Mouse (Mus musculus) ovary, postnatal 36 days (tissue): Measurements from ENCODE around the gene 4932438A13Rik.

Experiments used
- DNase-seq: peaks from one replicate; pipeline ENCODE4 v3.0.0; 2022; ENCODE audit warnings: low spot score, mixed read lengths

The 4932438A13Rik gene

GRCm38 (mm10) chr3:36862721-36863275 lies at the start of gene 4932438A13Rik:
4932438A13Rik (plus strand) TSS chr3:36863104.
- DNase-seq: peak; percentile 99

DNA sequence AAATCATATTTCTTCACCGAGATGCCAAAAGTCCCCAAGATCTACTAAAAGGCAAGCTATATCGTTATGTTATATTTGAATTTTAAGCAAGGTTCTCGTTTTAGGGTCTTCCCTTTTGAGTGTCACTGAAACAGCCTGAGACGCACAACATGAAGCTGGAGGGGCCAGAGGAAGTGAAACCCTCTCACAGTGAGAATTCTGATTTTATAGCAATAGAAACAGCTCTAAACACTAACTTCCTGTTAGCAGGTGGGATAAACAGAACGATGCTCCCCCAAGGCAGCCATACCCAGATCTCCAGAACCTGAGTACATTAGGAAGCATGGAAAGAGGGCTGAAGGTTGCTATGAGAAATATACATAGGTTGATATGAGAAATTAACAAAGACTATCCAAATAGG lies 46.3 kb upstream of the 4932438A13Rik start:
- no peak for DNase-seq

DNA sequence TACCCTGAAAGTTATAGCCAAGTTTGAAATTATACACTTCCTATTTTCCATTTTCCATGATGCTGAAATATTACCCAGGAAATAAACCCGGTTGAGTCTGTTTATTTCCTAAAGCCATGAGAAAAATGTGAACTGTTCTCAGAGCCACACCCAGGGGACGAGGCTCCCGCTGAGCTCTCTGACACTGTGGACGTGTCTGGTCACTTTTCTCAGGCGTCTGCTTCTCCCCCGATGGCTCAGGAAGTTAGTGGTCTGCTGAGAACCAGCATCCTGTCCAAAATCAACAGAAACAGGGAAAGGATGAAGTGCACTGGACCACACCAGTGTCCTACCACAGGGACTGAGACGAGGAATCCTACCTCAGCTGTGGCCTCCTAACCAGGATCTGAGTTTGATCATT lies 43.5 kb upstream of the 4932438A13Rik start:
- DNase-seq: no peak

DNA sequence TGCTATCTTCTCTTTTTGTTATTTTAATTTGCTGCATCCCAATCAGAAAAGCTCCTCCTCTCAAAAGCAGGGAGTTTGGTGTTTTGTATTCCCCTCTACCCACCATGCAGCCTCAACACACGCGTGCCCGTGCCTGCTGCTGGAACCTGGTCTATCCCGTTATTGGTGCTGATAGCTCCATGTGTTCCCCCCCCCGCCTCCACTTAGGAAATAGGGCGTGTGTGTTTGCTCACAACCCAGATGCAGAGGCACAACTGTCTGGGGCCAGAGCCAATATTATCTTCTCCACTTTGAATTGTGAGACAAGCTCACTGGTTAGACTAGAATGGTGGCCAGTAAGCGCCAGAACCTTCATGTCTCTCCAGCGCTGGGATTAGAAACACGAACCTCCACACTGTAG lies 41.9 kb upstream of the 4932438A13Rik start:
- no peak for DNase-seq

DNA sequence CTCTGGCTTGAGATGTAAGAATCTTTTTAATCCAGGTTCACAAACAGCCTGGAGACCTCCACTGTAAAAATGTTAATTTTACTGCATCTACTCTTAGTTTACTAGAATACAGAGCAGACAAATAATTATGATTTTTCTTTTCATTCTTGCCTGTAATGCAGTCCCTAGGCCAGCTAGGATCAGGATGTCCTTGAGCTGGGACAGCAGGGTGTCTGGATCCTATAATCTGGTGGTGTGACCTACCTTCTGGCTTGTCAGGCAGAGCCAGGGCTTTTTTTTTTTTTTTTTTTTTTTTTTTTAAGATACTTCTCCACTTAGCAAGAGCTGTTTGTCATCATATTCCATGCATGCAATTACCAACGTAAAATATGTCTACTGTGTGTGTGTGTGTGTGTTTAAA lies 37.8 kb upstream of the 4932438A13Rik start:
- no peak for DNase-seq

- no peak for DNase-seq
These were observed 37.4 kb upstream of the 4932438A13Rik start for GRCm38 (mm10) chr3:36825554-36825953.

DNA sequence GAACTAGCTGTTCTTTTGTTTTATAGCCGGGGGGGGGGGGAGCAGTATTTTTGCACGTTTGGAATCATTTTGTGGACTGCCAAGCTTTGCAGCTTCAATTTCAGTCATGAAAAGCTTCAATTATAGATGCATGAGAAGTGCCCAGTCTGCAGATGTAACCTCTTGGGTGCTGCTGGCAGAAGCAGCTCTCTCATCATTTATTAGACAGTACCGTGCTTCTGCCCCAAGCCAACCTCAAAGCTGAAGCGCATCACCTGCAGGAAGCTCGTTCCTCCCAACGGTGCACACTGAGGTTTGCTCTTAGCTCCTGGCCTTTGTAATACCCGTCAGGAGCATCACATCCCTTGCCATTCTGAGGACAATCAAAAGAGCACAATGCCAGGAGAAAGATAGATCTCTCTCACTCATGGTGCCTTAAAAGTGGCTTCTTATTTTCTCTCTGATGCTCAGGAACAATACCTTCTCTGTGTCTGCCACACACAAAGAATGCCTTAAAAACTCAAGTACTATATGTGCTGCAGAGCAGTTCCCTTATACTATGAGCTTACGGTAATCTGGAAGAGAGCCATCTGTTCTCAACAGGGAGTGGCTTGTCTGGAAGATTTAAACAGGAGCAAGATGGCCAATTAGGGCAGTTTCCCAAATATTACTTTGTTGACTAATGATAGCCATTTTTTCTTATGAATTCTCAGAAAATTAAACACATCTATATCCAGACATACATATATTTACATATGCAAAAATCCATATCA lies 35.5 kb upstream of the 4932438A13Rik start:
- no peak for DNase-seq

GRCm38 (mm10) chr3:36830218-36830617 lies 32.7 kb upstream of the 4932438A13Rik start:
- no peak for DNase-seq

DNA sequence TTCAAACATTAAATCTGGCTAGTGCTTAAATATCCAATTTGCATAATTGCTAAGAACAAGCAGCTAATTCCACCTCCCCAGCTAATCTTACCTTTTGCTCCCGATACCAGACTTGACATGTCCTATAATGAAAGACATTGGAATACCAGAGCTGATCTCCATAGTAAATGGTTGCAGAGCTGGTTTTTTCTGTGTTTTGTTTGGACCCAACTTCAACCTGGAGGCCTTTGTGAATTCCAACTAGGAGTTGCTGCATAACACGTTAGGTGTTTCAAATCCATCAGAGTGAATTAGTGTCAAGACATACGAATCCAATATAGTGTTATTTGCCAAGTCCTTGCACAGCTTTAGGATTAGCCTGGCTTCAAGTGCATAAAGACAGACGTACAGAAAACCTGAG lies 28.5 kb upstream of the 4932438A13Rik start:
- DNase-seq: no peak

- DNase-seq: no peak
These were observed 28.1 kb upstream of the 4932438A13Rik start for GRCm38 (mm10) chr3:36834832-36835231.

DNA sequence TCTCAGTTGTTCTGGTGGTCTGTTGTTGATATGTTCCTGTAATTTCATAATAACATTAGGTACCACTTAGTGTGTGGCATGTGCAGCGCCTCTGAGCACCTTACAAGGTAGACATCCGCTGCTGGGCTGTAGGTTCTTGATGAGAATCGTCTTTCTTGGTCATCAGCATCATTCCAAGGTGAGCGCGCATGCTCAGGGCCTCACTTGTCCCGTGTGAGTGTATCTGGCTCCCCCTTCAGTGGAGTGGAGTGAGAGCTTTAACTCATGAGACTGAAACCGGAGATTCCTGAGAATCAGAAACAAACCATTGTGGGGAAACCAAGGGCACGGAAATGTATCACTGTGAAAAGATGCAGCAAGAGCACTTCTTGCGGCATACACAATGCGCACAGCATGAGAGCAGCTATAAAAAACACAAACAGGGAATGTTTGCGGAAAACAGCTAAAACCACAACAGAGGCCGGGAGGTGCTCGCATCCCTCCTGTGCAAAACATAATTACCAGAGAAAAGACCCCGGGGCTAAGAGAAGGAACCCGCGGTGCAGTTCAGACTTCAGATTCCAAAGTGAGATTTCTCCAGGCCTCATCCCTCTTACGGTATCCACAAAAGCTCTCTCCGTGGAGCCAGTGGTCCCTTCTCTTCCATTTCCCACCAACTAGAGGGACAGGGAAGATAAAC lies 27.2 kb upstream of the 4932438A13Rik start:
- DNase-seq: no peak

- no peak for DNase-seq
These were observed 26.1 kb upstream of the 4932438A13Rik start for GRCm38 (mm10) chr3:36836833-36837232.

DNA sequence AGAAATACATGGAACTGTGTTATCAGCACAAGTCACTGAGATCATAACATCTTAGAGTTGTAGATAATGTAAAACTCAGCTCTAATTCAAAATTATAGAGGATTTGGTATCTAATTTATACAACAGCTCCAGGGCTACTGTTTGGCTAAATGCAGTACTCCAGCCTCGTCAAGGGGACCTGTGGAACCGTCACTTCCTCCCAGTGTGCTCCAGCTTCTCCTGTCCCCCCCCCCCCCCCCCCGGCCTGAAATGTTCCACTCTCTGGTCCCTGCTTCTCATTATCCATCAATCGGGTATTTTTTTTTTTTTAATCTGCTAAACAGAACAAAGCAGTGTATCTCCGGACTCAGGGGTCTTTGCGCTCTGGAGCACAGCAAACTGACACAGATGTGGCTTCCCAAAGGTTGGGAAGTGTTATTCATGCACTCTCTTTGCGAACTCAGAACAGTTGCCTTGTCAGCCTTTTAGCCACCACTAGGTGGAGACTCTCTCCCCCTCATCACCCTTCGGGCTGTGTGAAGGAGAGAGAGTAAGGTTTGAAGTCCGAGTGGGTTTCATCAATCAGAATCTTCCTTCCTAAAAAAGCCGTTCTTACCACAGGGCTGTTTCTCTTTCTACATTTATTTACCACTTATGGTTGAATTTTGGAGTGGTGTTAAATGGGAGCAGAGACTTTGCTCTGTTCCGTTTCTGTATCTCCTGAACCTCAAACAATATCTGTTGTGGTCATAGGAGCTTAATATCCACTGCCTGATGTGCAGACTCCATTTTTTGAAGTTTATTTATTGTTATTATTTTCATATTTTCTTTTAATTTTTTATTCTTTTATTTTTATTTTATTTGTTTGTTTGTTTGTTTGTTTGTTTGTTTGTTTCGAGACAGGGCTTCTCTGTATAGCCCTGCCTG lies 22.0 kb upstream of the 4932438A13Rik start:
- peak; percentile 32 for DNase-seq

DNA sequence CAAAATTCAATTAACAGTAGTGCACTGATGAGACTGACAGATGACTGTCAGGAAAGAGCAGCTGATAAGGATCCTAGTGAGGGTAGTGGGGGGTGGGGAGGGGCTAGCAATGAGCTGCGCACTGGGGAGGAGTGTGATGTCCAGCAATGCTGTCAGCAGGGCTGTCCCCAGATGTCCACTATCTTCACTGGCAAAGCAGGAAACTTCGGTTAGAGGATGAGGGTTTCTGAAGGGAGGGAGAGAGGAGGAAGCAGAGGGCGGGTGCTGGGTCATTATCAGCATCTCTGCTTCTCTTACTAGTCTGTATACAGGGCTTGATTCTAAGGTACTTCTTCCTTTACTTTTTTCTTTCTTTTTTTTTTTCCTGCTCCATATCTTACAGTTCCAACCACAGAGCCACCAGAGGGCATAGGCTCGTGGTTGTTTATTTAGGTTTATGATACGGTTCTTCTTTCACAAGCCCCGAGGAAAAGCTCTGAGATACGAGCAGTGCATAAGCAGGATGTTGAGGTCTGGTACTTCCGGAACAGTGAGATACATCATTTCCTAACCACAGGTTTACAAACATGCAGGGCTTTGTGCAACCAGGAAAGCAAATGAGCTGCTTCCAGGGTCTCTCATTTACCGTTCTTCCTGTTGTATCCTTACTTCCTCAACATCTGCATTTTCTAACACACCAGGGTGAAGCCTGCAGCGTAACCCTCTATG lies 9.0 kb upstream of the 4932438A13Rik start:
- no peak for DNase-seq

DNA sequence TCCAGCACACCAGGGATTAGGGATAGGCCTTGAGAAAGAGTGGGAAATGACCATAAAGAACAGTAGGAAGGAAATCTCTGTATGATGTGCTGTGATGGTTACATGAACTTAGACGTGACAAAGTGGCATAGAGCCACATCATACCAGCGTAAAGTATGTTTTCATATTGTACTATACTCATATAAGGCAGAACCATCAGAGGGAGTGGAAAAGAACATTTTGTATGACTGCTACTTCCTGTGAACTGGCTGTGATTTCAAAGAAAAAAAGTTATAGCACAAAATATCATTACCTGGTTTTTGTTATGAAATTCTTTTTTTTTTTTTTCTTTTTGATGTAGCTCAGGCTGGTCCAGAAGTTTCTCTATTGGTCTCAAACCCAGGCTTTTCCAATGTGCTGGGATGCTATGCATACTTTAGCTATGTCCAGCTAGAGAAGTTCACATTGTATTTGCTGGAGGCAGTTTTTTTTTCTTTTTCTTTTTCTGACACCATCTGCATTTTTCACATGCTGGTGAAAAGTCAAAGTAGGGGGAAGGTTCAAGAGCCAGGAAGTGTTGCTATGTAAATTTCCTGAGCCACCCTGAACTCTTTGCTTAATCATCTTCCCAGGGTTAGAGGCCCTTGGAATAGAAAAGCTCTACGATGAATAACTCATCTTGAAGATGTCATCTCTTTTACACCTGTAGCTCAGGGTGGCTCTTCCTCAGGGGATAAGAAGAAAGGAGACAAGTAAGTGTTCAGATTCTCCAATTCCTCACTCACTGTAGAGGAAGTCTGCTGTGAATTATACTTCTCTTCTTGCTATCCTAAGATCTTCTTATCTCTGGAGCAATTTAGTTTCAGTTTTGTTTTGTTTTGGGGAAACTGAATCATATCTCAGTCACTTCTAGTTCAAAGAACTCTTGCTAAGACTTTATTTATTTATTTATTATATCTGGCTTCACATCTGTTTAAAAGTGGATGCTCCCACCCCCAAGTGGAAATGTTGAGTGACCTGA lies 1.2 kb upstream of the 4932438A13Rik start:
- no peak for DNase-seq

DNA sequence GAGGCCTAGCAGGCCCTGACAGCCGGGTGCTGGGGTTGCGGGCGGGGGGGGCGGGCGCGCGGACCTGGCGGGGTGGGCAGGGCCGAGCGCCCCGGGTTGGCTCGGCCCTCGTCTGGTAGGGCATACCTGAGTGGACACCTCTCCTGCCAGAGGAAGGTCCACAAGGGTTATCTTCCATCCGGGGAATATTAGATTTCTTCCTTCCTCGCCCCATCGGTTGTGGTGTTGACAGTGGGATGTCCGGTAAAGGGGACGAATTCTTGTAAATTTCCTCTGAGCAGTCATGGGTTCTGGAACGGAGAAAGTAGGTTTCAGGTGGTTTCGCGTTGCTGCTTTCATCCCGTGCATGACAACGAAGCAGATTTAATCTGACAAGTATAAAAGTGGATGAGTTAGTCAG lies 523 bp downstream of the 4932438A13Rik start:
- DNase-seq: no peak

DNA sequence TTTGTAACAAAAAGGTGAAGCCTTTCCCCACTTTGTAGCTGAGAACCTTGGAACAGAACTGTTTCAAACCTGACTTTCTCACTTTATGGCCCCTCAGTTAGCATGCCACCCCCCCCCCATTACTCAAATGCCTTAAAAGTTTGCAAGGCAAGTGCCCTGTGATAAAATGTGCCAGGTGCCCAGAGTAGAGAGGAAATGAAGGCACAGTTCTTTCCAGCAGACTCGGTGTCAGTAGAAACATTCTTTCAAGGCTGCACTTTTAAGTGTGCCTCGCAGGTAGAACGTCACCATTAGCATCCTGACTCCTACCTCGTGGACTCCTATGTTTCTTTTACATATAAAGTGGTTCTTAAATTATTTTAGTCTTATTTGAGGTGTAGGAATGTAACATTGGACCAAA lies 977 bp downstream of the 4932438A13Rik start:
- no peak for DNase-seq

DNA sequence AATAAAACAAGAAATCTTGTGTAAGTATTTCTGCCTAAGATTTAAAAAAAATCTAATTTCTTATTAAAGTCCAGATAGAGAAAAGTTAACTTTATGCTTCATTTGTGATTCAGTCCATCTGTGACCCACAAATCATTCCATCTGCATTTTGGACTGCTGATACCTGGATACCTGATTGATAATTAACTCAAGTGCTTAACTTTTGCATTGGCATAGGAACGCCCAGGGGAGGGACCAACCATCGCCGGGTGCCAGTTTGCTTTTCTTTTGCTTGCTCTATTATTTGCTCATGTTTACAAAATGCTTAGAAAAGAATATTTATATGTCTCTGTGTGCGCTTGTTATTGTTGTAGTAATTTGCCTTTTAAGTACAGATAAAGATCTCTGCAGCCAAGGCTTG lies 1.6 kb downstream of the 4932438A13Rik start:
- DNase-seq: no peak

DNA sequence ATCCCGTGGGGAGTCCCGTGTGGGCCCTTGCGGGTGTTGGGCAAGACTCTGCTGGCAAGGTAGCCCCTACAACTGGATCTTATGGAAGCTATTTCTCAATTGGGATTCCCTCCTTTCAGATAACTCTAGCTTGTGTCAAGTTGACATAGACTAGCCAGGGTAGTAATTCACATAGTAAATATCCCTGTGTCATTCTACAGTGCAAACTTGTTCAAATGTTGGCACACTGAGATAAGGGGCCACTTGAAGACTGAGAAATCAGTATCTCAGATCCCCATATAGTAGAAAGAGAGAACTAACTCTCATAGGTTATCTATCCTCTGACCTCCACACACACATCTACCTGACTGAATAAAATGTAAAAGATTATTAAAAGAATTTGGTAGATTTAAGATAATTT lies 42.5 kb downstream of the 4932438A13Rik start:
- no peak for DNase-seq

DNA sequence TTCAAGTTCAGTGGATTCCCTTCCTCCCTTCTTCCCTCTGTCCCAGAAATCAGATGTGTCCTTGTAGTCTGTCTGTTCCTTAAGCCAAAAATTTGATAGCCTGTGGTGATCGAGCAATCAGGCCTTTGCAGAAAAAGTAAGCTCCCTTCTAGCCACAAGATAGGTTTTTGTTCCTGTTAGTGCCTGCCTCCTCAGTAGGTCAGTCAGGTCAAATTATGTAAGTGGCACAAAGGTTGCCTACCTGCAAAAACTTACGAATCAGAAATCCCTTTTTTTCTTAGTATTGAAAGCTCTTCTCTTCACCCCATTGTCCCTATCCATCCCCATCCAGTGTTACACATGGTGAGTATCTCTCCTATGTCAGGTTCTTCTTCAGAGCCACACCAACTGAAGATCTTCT lies 54.9 kb downstream of the 4932438A13Rik start:
- no peak for DNase-seq
